Comparison of ENCODE assay signal across 8 mouse cellular contexts in the genomic region with DNA sequence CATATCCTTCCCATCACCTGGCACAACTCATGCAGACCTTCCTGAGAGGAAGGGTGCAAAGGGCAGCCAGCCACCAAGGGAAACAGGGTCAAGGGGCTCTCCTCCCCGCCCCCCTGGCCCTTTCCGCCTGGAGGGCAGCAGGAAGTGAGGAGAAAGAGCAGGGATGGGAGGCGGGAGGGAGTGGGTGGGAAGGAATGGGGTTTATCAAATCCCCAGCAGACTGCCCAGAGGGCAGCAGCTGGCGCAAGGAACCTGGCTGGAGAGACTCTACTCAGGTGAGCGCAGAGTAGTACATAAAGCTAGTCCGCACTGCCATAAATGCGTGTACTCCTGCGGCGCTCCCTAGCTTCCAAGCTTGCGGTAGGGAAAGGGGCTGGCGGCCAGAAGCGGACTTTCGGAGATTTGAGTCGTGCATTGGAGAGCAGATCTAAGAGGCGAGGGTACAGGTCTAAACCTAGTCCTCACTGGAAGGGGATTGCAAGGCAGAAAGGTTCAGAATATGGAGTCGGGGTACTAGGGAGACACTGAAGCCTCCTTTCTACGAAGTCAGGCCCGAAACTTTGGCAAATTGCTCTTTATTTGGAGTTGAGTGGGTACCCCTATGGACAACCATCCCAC. TPM values are rescaled to one million over a fixed set of nuclear protein-coding genes. Genes with fewer than 3 reads are reported as not detected.
A peak's percentile ranks its signal among the peaks of the same experiment; 100 is the strongest.
DNase-seq lines count a peak whose midpoint lies in the region; ATAC-seq and TF ChIP-seq lines count a peak whose summit lies in the region.

A gene (plus strand): TSS at position 244 of the 618 bp plus-strand sequence.

- no peaks in the 10 kb centered on the region for H3K9me3 ChIP-seq in forebrain, embryonic 11.5 days (ENCODE audit: control insufficient read depth, low read length)

- H3K4me1 ChIP-seq in spleen, adult 2 months (ENCODE audit: control insufficient read depth, insufficient read depth, insufficient read length), result peaks cover 17% of the 10 kb centered on the region; the same call in 1 of the 2 replicates
- H3K4me1 ChIP-seq in forebrain, embryonic 11.5 days (replicated peaks; ENCODE audit: control insufficient read depth, insufficient read depth, low read length), result peaks cover 28% of the 10 kb centered on the region

- no peak for TF ChIP-seq CTCF in spleen, adult 2 months (IDR thresholded peaks at IDR 0.05; ENCODE audit: extremely low read depth, insufficient read depth, insufficient read length, insufficient replicate concordance)

- peak within 1 kb of the TSS; percentile 62 for H3K27ac ChIP-seq in spleen, adult 2 months (ENCODE audit: insufficient read depth, low read length)
- H3K27ac ChIP-seq in forebrain, embryonic 11.5 days (ENCODE audit: low read depth, low read length), result peak within 1 kb of the TSS; percentile 81

- intact Hi-C loops in heart, postnatal 25 days (cut with DNase I), result loop anchor here (5.0 kb wide), 1 partner anchor 59 kb away; no protein-coding TSS in a partner anchor

- H3K36me3 ChIP-seq in spleen, adult 2 months (ENCODE audit: control insufficient read depth, insufficient read depth, low read length), result no peaks in the 10 kb centered on the region; the same call in 1 of the 2 replicates
- peaks cover 13% of the 10 kb centered on the region; the same call in 1 of the 2 replicates for H3K36me3 ChIP-seq in forebrain, embryonic 11.5 days (ENCODE audit: control insufficient read depth, insufficient read depth, low read length)

- no peak for TF ChIP-seq POLR2A in spleen, adult 2 months (IDR thresholded peaks at IDR 0.05; ENCODE audit: low read depth, low read length)

- peak within 1 kb of the TSS; percentile 81 for H3K4me2 ChIP-seq in forebrain, embryonic 11.5 days (ENCODE audit: low read depth, low read length, severe bottlenecking)

- peak within 1 kb of the TSS; percentile 88 for H3K4me3 ChIP-seq in spleen, adult 2 months (ENCODE audit: extremely low read depth, insufficient read depth, insufficient read length)
- H3K4me3 ChIP-seq in forebrain, embryonic 11.5 days (ENCODE audit: low read depth, low read length), result peak within 1 kb of the TSS; percentile 79

- no peaks in the 10 kb centered on the region for H3K27me3 ChIP-seq in spleen, adult 2 months (ENCODE audit: control insufficient read depth, insufficient read depth, low read length)
- no peaks in the 10 kb centered on the region for H3K27me3 ChIP-seq in forebrain, embryonic 11.5 days (ENCODE audit: control insufficient read depth, insufficient read depth, low read length)

- ATAC-seq in forebrain, embryonic 11.5 days (replicated peaks; ENCODE audit: low FRiP score), result no peak
- no peak for ATAC-seq in frontal cortex, adult (ENCODE audit: low TSS enrichment)

- DNase-seq in spleen, adult 2 months (ENCODE audit: low read depth in 1 of 2, low spot score in 2 of 2), result no peak
- DNase-seq in spleen, postnatal 10 days (ENCODE audit: low spot score in 2 of 2), result no peak
- peak; percentile 58 for DNase-seq in forebrain, embryonic 11.5 days (ENCODE audit: low spot score)
- no peak for DNase-seq in heart, postnatal 25 days (ENCODE audit: low spot score)
- no peak for DNase-seq in large intestine, adult 2 months (ENCODE audit: low read depth, low spot score)
- DNase-seq in lung, postnatal 10 days, result peak; percentile 76
- DNase-seq in thymus, postnatal 14 days, result no peak

- 74% methylated on average over 18 of the region's 18 CpGs for WGBS in spleen, adult 2 months
- WGBS in forebrain, embryonic 11.5 days, result 6% methylated on average over 18 of the region's 18 CpGs
- 16% methylated on average over 18 of the region's 18 CpGs for WGBS in large intestine, adult 2 months

- peak within 1 kb of the TSS; percentile 94 for H3K9ac ChIP-seq in forebrain, embryonic 11.5 days (ENCODE audit: low read length)

RNA-seq across cellular contexts. Expression of the gene that starts here (rescaled TPM):
- polyA plus RNA-seq in spleen, adult 2 months (2012; rRNA removed), result 38.1 and 44.3 TPM in 2 replicates
- polyA plus RNA-seq in forebrain, embryonic 11.5 days (2014; fragmentation: Nextera tagmentation; extraction: Ambion mirVana), result 129 and 139 TPM in 2 replicates
- total RNA-seq in heart, postnatal 25 days (2021), result 10 to 100 TPM; 35.4 to 36.2 TPM
- polyA plus RNA-seq in large intestine, adult 2 months (2012; rRNA removed), result 76.1 and 127 TPM in 2 replicates

Comparison
In these comparisons a context has a peak if more than half of its experiments do, and no peak if none do; other contexts are left out.
1. DNase-seq: peak in forebrain, embryonic 11.5 days (single experiment) and lung, postnatal 10 days (single experiment); none in spleen, adult 2 months (0 of 2), spleen, postnatal 10 days (0 of 2), heart, postnatal 25 days (single experiment), large intestine, adult 2 months (single experiment) and thymus, postnatal 14 days (single experiment).